Mouse (Mus musculus): ENCODE measurements around the gene Cltb. TPM values are rescaled to one million over a fixed set of nuclear protein-coding genes. Genes with fewer than 3 reads are reported as not detected.

Gene Cltb
- polyA plus RNA-seq, 1 experiment from 2014 or later = 32.3 TPM

- no peaks in the 10 kb centered on the region for H3K9me3 ChIP-seq (ENCODE audit: control insufficient read depth, low read length)
- H3K4me3 ChIP-seq (ENCODE audit: low read depth, low read length) = peak overlapping the region; percentile 97
- WGBS = 11% methylated on average over 45 of the region's 45 CpGs
- ATAC-seq (replicated peaks; ENCODE audit: low FRiP score) = peak; percentile 44
- peak overlapping the region; percentile 93 for H3K4me2 ChIP-seq
- peaks cover 6% of the 10 kb centered on the region for H3K4me1 ChIP-seq (replicated peaks; ENCODE audit: control insufficient read depth, insufficient read depth, low read length)
- peak overlapping the region; percentile 46; the same call in 1 of the 2 replicates for H3K27ac ChIP-seq (ENCODE audit: low read depth, low read length)
- DNase-seq (ENCODE audit: low spot score) = no peak
- H3K36me3 ChIP-seq (ENCODE audit: control insufficient read depth, insufficient read depth, low read length) = peaks cover 9% of the 10 kb centered on the region
- H3K9ac ChIP-seq (ENCODE audit: low read depth, low read length) = peak overlapping the region; percentile 94
- H3K27me3 ChIP-seq (replicated peaks; ENCODE audit: control insufficient read depth, insufficient read depth, low read length) = no peaks in the 10 kb centered on the region
Observed at GRCm38 (mm10) chr13:54564232-54565200, 46.6 kb downstream of the Cltb start.

GRCm38 (mm10) chr13:54562562-54562961 lies 48.6 kb downstream of the Cltb start:
- no peak overlapping the region for H3K9ac ChIP-seq (ENCODE audit: low read depth, low read length)
- H3K9me3 ChIP-seq (ENCODE audit: control insufficient read depth, low read length) = no peaks in the 10 kb centered on the region
- no peak overlapping the region for H3K4me3 ChIP-seq (ENCODE audit: low read depth, low read length)
- WGBS = 84% methylated on average over 7 of the region's 7 CpGs
- DNase-seq (ENCODE audit: low spot score) (no peak), ATAC-seq (replicated peaks; ENCODE audit: low FRiP score) (no peak)
- H3K36me3 ChIP-seq (ENCODE audit: control insufficient read depth, insufficient read depth, low read length) = peaks cover 23% of the 10 kb centered on the region
- H3K4me1 ChIP-seq (replicated peaks; ENCODE audit: control insufficient read depth, insufficient read depth, low read length) = peaks cover 6% of the 10 kb centered on the region
- no peak overlapping the region for H3K4me2 ChIP-seq
- H3K27ac ChIP-seq (ENCODE audit: low read depth, low read length) = no peak overlapping the region
- no peaks in the 10 kb centered on the region for H3K27me3 ChIP-seq (replicated peaks; ENCODE audit: control insufficient read depth, insufficient read depth, low read length)

- Histone ChIP-seq H3K9ac (ENCODE audit: low read depth, low read length) (no peak overlapping the region), H3K27me3 (replicated peaks; ENCODE audit: control insufficient read depth, insufficient read depth, low read length) (no peaks in the 10 kb centered on the region), H3K4me3 (ENCODE audit: low read depth, low read length) (no peak overlapping the region), H3K4me2 (no peak overlapping the region), H3K4me1 (replicated peaks; ENCODE audit: control insufficient read depth, insufficient read depth, low read length) (peaks cover 4% of the 10 kb centered on the region), H3K9me3 (ENCODE audit: control insufficient read depth, low read length) (no peaks in the 10 kb centered on the region), H3K27ac (ENCODE audit: low read depth, low read length) (no peak overlapping the region), H3K36me3 (ENCODE audit: control insufficient read depth, insufficient read depth, low read length) (peaks cover 29% of the 10 kb centered on the region)
- DNase-seq (ENCODE audit: low spot score) = no peak
- WGBS = 87% methylated on average over 7 of the region's 7 CpGs
- ATAC-seq (replicated peaks; ENCODE audit: low FRiP score) = no peak
Observed at GRCm38 (mm10) chr13:54560608-54561007, 50.5 kb downstream of the Cltb start.

- WGBS = 85% methylated on average over 2 of the region's 2 CpGs
- Histone ChIP-seq H3K9ac (ENCODE audit: low read depth, low read length) (no peak overlapping the region), H3K4me1 (replicated peaks; ENCODE audit: control insufficient read depth, insufficient read depth, low read length) (peaks cover 4% of the 10 kb centered on the region), H3K9me3 (ENCODE audit: control insufficient read depth, low read length) (no peaks in the 10 kb centered on the region), H3K36me3 (ENCODE audit: control insufficient read depth, insufficient read depth, low read length) (peaks cover 29% of the 10 kb centered on the region), H3K4me3 (ENCODE audit: low read depth, low read length) (no peak overlapping the region), H3K27ac (ENCODE audit: low read depth, low read length) (no peak overlapping the region), H3K4me2 (no peak overlapping the region), H3K27me3 (replicated peaks; ENCODE audit: control insufficient read depth, insufficient read depth, low read length) (no peaks in the 10 kb centered on the region)
- no peak for DNase-seq (ENCODE audit: low spot score)
- no peak for ATAC-seq (replicated peaks; ENCODE audit: low FRiP score)
Observed at GRCm38 (mm10) chr13:54559656-54560055, 51.5 kb downstream of the Cltb start.

- Histone ChIP-seq H3K4me2 (no peak overlapping the region), H3K4me3 (ENCODE audit: low read depth, low read length) (no peak overlapping the region), H3K9me3 (ENCODE audit: control insufficient read depth, low read length) (no peaks in the 10 kb centered on the region), H3K9ac (ENCODE audit: low read depth, low read length) (no peak overlapping the region), H3K27ac (ENCODE audit: low read depth, low read length) (no peak overlapping the region), H3K27me3 (replicated peaks; ENCODE audit: control insufficient read depth, insufficient read depth, low read length) (no peaks in the 10 kb centered on the region), H3K4me1 (replicated peaks; ENCODE audit: control insufficient read depth, insufficient read depth, low read length) (no peaks in the 10 kb centered on the region), H3K36me3 (ENCODE audit: control insufficient read depth, insufficient read depth, low read length) (peaks cover 41% of the 10 kb centered on the region)
- DNase-seq (ENCODE audit: low spot score) = no peak
- WGBS = 97% methylated on average over 1 of the region's 1 CpGs
- no peak for ATAC-seq (replicated peaks; ENCODE audit: low FRiP score)
Observed at GRCm38 (mm10) chr13:54557652-54558051, 53.5 kb downstream of the Cltb start.

GRCm38 (mm10) chr13:54556796-54557195 lies 54.3 kb downstream of the Cltb start:
- H3K27ac ChIP-seq (ENCODE audit: low read depth, low read length) = no peak overlapping the region
- no peak overlapping the region for H3K4me3 ChIP-seq (ENCODE audit: low read depth, low read length)
- no peaks in the 10 kb centered on the region for H3K9me3 ChIP-seq (ENCODE audit: control insufficient read depth, low read length)
- H3K36me3 ChIP-seq (ENCODE audit: control insufficient read depth, insufficient read depth, low read length) = peaks cover 42% of the 10 kb centered on the region
- no peak overlapping the region for H3K9ac ChIP-seq (ENCODE audit: low read depth, low read length)
- WGBS = 91% methylated on average over 3 of the region's 3 CpGs
- no peaks in the 10 kb centered on the region for H3K4me1 ChIP-seq (replicated peaks; ENCODE audit: control insufficient read depth, insufficient read depth, low read length)
- no peaks in the 10 kb centered on the region for H3K27me3 ChIP-seq (replicated peaks; ENCODE audit: control insufficient read depth, insufficient read depth, low read length)
- ATAC-seq (replicated peaks; ENCODE audit: low FRiP score) (no peak), DNase-seq (ENCODE audit: low spot score) (no peak)
- H3K4me2 ChIP-seq = no peak overlapping the region

- no peak for ATAC-seq (replicated peaks; ENCODE audit: low FRiP score)
- H3K9ac ChIP-seq (ENCODE audit: low read depth, low read length) = no peak overlapping the region
- no peaks in the 10 kb centered on the region for H3K4me1 ChIP-seq (replicated peaks; ENCODE audit: control insufficient read depth, insufficient read depth, low read length)
- no peak overlapping the region for H3K4me2 ChIP-seq
- H3K27me3 ChIP-seq (replicated peaks; ENCODE audit: control insufficient read depth, insufficient read depth, low read length) = no peaks in the 10 kb centered on the region
- no peak overlapping the region for H3K4me3 ChIP-seq (ENCODE audit: low read depth, low read length)
- DNase-seq (ENCODE audit: low spot score) = no peak
- WGBS = 91% methylated on average over 9 of the region's 9 CpGs
- no peak overlapping the region for H3K27ac ChIP-seq (ENCODE audit: low read depth, low read length)
- H3K9me3 ChIP-seq (ENCODE audit: control insufficient read depth, low read length) = no peaks in the 10 kb centered on the region
- H3K36me3 ChIP-seq (ENCODE audit: control insufficient read depth, insufficient read depth, low read length) = peaks cover 42% of the 10 kb centered on the region
Observed at GRCm38 (mm10) chr13:54556176-54556575, 55.0 kb downstream of the Cltb start.

- Histone ChIP-seq H3K27me3 (replicated peaks; ENCODE audit: control insufficient read depth, insufficient read depth, low read length) (no peaks in the 10 kb centered on the region), H3K9ac (ENCODE audit: low read depth, low read length) (no peak overlapping the region), H3K4me1 (replicated peaks; ENCODE audit: control insufficient read depth, insufficient read depth, low read length) (no peaks in the 10 kb centered on the region), H3K9me3 (ENCODE audit: control insufficient read depth, low read length) (no peaks in the 10 kb centered on the region), H3K27ac (ENCODE audit: low read depth, low read length) (no peak overlapping the region), H3K4me2 (no peak overlapping the region), H3K36me3 (ENCODE audit: control insufficient read depth, insufficient read depth, low read length) (peaks cover 21% of the 10 kb centered on the region; the same call in 1 of the 2 replicates), H3K4me3 (ENCODE audit: low read depth, low read length) (no peak overlapping the region)
- WGBS = 92% methylated on average over 7 of the region's 7 CpGs
- ATAC-seq (replicated peaks; ENCODE audit: low FRiP score) (no peak), DNase-seq (ENCODE audit: low spot score) (no peak)
Observed at GRCm38 (mm10) chr13:54548036-54548435, 63.1 kb downstream of the Cltb start.
